Mouse (Mus musculus): Measurements from ENCODE around the gene Sult6b1. TPM values are rescaled to one million over a fixed set of nuclear protein-coding genes. Genes with fewer than 3 reads are reported as not detected.

Sult6b1 gene
- polyA plus RNA-seq, 1 experiment from 2014 or later: 0.16 TPM

- Histone ChIP-seq H3K4me3 (ENCODE audit: low read depth, low read length) (peak overlapping the region; percentile 75; the same call in 1 of the 2 replicates), H3K4me2 (ENCODE audit: low read length) (peak overlapping the region; percentile 88), H3K4me1 (ENCODE audit: control insufficient read depth, insufficient read depth, low read length) (peaks cover 13% of the 10 kb centered on the region), H3K9ac (ENCODE audit: low read depth, low read length) (no peak overlapping the region), H3K9me3 (replicated peaks; ENCODE audit: control insufficient read depth, low read length, poor library complexity, severe bottlenecking) (no peaks in the 10 kb centered on the region), H3K27ac (ENCODE audit: low read length) (no peak overlapping the region), H3K36me3 (ENCODE audit: control insufficient read depth, insufficient read depth, low read length) (peaks cover 15% of the 10 kb centered on the region), H3K27me3 (ENCODE audit: control insufficient read depth, insufficient read depth, low read depth, low read length) (no peaks in the 10 kb centered on the region)
- no peak for ATAC-seq
- WGBS: 42% methylated on average over 6 of the region's 6 CpGs
Measured at GRCm38 (mm10) chr17:78917696-78918095, 10.9 kb upstream of the Sult6b1 start.

GRCm38 (mm10) chr17:78916899-78917298 lies 10.1 kb upstream of the Sult6b1 start:
- Histone ChIP-seq H3K9me3 (replicated peaks; ENCODE audit: control insufficient read depth, low read length, poor library complexity, severe bottlenecking) (no peaks in the 10 kb centered on the region), H3K4me3 (ENCODE audit: low read depth, low read length) (peak overlapping the region; percentile 75), H3K4me1 (ENCODE audit: control insufficient read depth, insufficient read depth, low read length) (peaks cover 13% of the 10 kb centered on the region), H3K4me2 (ENCODE audit: low read length) (peak overlapping the region; percentile 88), H3K27ac (ENCODE audit: low read length) (peak overlapping the region; percentile 88), H3K9ac (ENCODE audit: low read depth, low read length) (peak overlapping the region; percentile 85), H3K36me3 (ENCODE audit: control insufficient read depth, insufficient read depth, low read length) (peaks cover 15% of the 10 kb centered on the region), H3K27me3 (ENCODE audit: control insufficient read depth, insufficient read depth, low read depth, low read length) (no peaks in the 10 kb centered on the region)
- 4% methylated on average over 11 of the region's 11 CpGs for WGBS
- peak; percentile 16 for ATAC-seq

- Histone ChIP-seq H3K4me1 (ENCODE audit: control insufficient read depth, insufficient read depth, low read length) (peaks cover 13% of the 10 kb centered on the region), H3K36me3 (ENCODE audit: control insufficient read depth, insufficient read depth, low read length) (peaks cover 10% of the 10 kb centered on the region), H3K9ac (ENCODE audit: low read depth, low read length) (peak within 1 kb of the TSS; percentile 85), H3K4me2 (ENCODE audit: low read length) (peak within 1 kb of the TSS; percentile 88), H3K4me3 (ENCODE audit: low read depth, low read length) (peak within 1 kb of the TSS; percentile 75), H3K27me3 (ENCODE audit: control insufficient read depth, insufficient read depth, low read depth, low read length) (no peaks in the 10 kb centered on the region), H3K9me3 (replicated peaks; ENCODE audit: control insufficient read depth, low read length, poor library complexity, severe bottlenecking) (no peaks in the 10 kb centered on the region), H3K27ac (ENCODE audit: low read length) (peak within 1 kb of the TSS; percentile 88)
- 0% methylated on average over 37 of the region's 37 CpGs for WGBS
- peak; percentile 97 for ATAC-seq
Measured at GRCm38 (mm10) chr17:78916369-78916813, 9.6 kb upstream of the Sult6b1 start, which contains the start of gene Cebpzos. Gene Cebpzos, plus strand, starts transcription at chr17:78916500.

GRCm38 (mm10) chr17:78915772-78916171 lies 9.0 kb upstream of the Sult6b1 start:
- 52% methylated on average over 6 of the region's 6 CpGs for WGBS
- H3K9ac ChIP-seq (ENCODE audit: low read depth, low read length): peak overlapping the region; percentile 85

GRCm38 (mm10) chr17:78913921-78914320 lies 7.1 kb upstream of the Sult6b1 start:
- 79% methylated on average over 3 of the region's 3 CpGs for WGBS
- H3K9ac ChIP-seq (ENCODE audit: low read depth, low read length): no peak overlapping the region
- H3K4me3 ChIP-seq (ENCODE audit: low read depth, low read length): no peak overlapping the region
- peaks cover 13% of the 10 kb centered on the region for H3K4me1 ChIP-seq (ENCODE audit: control insufficient read depth, insufficient read depth, low read length)
- H3K4me2 ChIP-seq (ENCODE audit: low read length): no peak overlapping the region
- no peaks in the 10 kb centered on the region for H3K9me3 ChIP-seq (replicated peaks; ENCODE audit: control insufficient read depth, low read length, poor library complexity, severe bottlenecking)
- no peak overlapping the region for H3K27ac ChIP-seq (ENCODE audit: low read length)
- H3K27me3 ChIP-seq (ENCODE audit: control insufficient read depth, insufficient read depth, low read depth, low read length): no peaks in the 10 kb centered on the region
- H3K36me3 ChIP-seq (ENCODE audit: control insufficient read depth, insufficient read depth, low read length): no peaks in the 10 kb centered on the region
- ATAC-seq: no peak

More at GRCm38 (mm10) chr17:78915772-78916171, 9.0 kb upstream of the Sult6b1 start:
- H3K27ac ChIP-seq (ENCODE audit: low read length): peak overlapping the region; percentile 88
- H3K4me2 ChIP-seq (ENCODE audit: low read length): peak overlapping the region; percentile 88
- peaks cover 13% of the 10 kb centered on the region for H3K4me1 ChIP-seq (ENCODE audit: control insufficient read depth, insufficient read depth, low read length)
- peaks cover 5% of the 10 kb centered on the region for H3K36me3 ChIP-seq (ENCODE audit: control insufficient read depth, insufficient read depth, low read length)
- H3K9me3 ChIP-seq (replicated peaks; ENCODE audit: control insufficient read depth, low read length, poor library complexity, severe bottlenecking): no peaks in the 10 kb centered on the region
- peak; percentile 44 for ATAC-seq
- H3K4me3 ChIP-seq (ENCODE audit: low read depth, low read length): peak overlapping the region; percentile 75
- no peaks in the 10 kb centered on the region for H3K27me3 ChIP-seq (ENCODE audit: control insufficient read depth, insufficient read depth, low read depth, low read length)

- no peaks in the 10 kb centered on the region for H3K9me3 ChIP-seq (replicated peaks; ENCODE audit: control insufficient read depth, low read length, poor library complexity, severe bottlenecking)
- no peak overlapping the region for H3K27ac ChIP-seq (ENCODE audit: low read length)
- H3K27me3 ChIP-seq (ENCODE audit: control insufficient read depth, insufficient read depth, low read depth, low read length): no peaks in the 10 kb centered on the region
- peak overlapping the region; percentile 47 for H3K4me2 ChIP-seq (ENCODE audit: low read length)
- H3K9ac ChIP-seq (ENCODE audit: low read depth, low read length): 0 out of 2 replicates have a peak overlapping the region, but pooled peaks have one; percentile 43
- peak; percentile 56 for ATAC-seq
- H3K4me1 ChIP-seq (ENCODE audit: control insufficient read depth, insufficient read depth, low read length): peaks cover 13% of the 10 kb centered on the region
- H3K4me3 ChIP-seq (ENCODE audit: low read depth, low read length): peak overlapping the region; percentile 38
- WGBS: 29% methylated on average over 6 of the region's 6 CpGs
- H3K36me3 ChIP-seq (ENCODE audit: control insufficient read depth, insufficient read depth, low read length): no peaks in the 10 kb centered on the region
Measured at GRCm38 (mm10) chr17:78912861-78913281, 6.1 kb upstream of the Sult6b1 start.

- WGBS: 86% methylated on average over 2 of the region's 2 CpGs
Measured at GRCm38 (mm10) chr17:78909374-78909773, 2.6 kb upstream of the Sult6b1 start.

GRCm38 (mm10) chr17:78903158-78903557 lies 3.6 kb downstream of the Sult6b1 start:
- H3K36me3 ChIP-seq (ENCODE audit: control insufficient read depth, insufficient read depth, low read length): no peaks in the 10 kb centered on the region
- H3K27ac ChIP-seq (ENCODE audit: low read length): no peak overlapping the region
- no peaks in the 10 kb centered on the region for H3K9me3 ChIP-seq (replicated peaks; ENCODE audit: control insufficient read depth, low read length, poor library complexity, severe bottlenecking)
- no peak for ATAC-seq
- WGBS: 85% methylated on average over 2 of the region's 2 CpGs
- H3K4me2 ChIP-seq (ENCODE audit: low read length): no peak overlapping the region
- no peak overlapping the region for H3K4me3 ChIP-seq (ENCODE audit: low read depth, low read length)
- H3K27me3 ChIP-seq (ENCODE audit: control insufficient read depth, insufficient read depth, low read depth, low read length): no peaks in the 10 kb centered on the region
- H3K9ac ChIP-seq (ENCODE audit: low read depth, low read length): no peak overlapping the region
- no peaks in the 10 kb centered on the region for H3K4me1 ChIP-seq (ENCODE audit: control insufficient read depth, insufficient read depth, low read length)

More at GRCm38 (mm10) chr17:78909374-78909773, 2.6 kb upstream of the Sult6b1 start:
- Histone ChIP-seq H3K4me3 (ENCODE audit: low read depth, low read length) (no peak overlapping the region), H3K4me2 (ENCODE audit: low read length) (no peak overlapping the region), H3K36me3 (ENCODE audit: control insufficient read depth, insufficient read depth, low read length) (no peaks in the 10 kb centered on the region), H3K4me1 (ENCODE audit: control insufficient read depth, insufficient read depth, low read length) (no peaks in the 10 kb centered on the region), H3K27ac (ENCODE audit: low read length) (no peak overlapping the region), H3K9ac (ENCODE audit: low read depth, low read length) (no peak overlapping the region), H3K27me3 (ENCODE audit: control insufficient read depth, insufficient read depth, low read depth, low read length) (no peaks in the 10 kb centered on the region), H3K9me3 (replicated peaks; ENCODE audit: control insufficient read depth, low read length, poor library complexity, severe bottlenecking) (no peaks in the 10 kb centered on the region)
- ATAC-seq: no peak

GRCm38 (mm10) chr17:78895394-78895793 lies 11.4 kb downstream of the Sult6b1 start:
- Histone ChIP-seq H3K9me3 (replicated peaks; ENCODE audit: control insufficient read depth, low read length, poor library complexity, severe bottlenecking) (no peaks in the 10 kb centered on the region), H3K27ac (ENCODE audit: low read length) (no peak overlapping the region), H3K9ac (ENCODE audit: low read depth, low read length) (no peak overlapping the region), H3K4me1 (ENCODE audit: control insufficient read depth, insufficient read depth, low read length) (no peaks in the 10 kb centered on the region), H3K27me3 (ENCODE audit: control insufficient read depth, insufficient read depth, low read depth, low read length) (no peaks in the 10 kb centered on the region), H3K4me3 (ENCODE audit: low read depth, low read length) (no peak overlapping the region), H3K36me3 (ENCODE audit: control insufficient read depth, insufficient read depth, low read length) (no peaks in the 10 kb centered on the region), H3K4me2 (ENCODE audit: low read length) (peak overlapping the region; percentile 28; the same call in 1 of the 2 replicates)
- WGBS: 34% methylated on average over 8 of the region's 8 CpGs
- ATAC-seq: no peak

All from midbrain, embryonic 16.5 days (tissue).